In the genomic region with DNA sequence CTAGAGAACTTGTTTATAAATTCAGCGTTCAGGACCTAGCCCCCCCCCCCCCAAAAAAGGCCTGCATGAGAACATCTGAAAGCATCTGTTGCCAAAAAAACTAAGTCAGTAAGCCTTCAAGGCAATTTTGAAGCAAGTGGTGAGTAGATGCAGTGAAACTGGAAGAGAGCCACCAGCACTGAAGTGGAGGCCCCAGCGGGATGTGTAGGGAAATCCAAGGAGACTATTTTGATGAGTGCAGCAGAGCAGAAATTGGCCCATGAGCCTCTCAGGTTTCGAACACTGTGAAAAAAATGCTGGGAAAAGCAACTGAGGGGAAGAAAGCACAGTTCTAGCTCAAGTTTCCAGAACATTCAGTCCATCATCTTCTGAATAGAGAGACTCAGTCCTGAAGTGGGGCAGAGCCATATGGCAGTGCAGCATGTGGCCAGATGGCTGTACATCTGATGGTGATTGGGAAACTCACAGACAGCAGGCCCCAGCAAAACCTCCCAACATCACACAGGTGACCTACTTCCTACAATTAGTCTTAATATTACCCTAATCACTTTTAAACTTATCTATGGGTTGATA, we compare ENCODE assay signal across 29 mouse cellular contexts. TPM values are rescaled to one million over a fixed set of nuclear protein-coding genes. Genes with fewer than 3 reads are reported as not detected.
DNase-seq lines count a peak whose midpoint lies in the region; ATAC-seq and TF ChIP-seq lines count a peak whose summit lies in the region.
"Had no signal": no experiment of that assay in that cellular context is flagged by ENCODE, and none has a peak within 500 bp of the region (broad histone marks: within the 10 kb centered on the region; RNA-seq: fewer than 3 reads in every experiment).

No protein-coding gene starts in this region.

- ATAC-seq in megakaryocyte, adult 5-6 weeks (ENCODE audit: poor library complexity, severe bottlenecking), result no peak
- ATAC-seq: forebrain, embryonic 15.5 days; intestine, postnatal 0 days; lung, postnatal 0 days had no signal

- DNase-seq in brain, adult 2 months (ENCODE audit: low read depth, low spot score), result peak; percentile 49
- DNase-seq in brain, embryonic 14.5 days (ENCODE audit: low read depth), result peak; percentile 18
- peak; percentile 26 for DNase-seq in cerebellum, adult 8-10 months
- peak; percentile 56 to 59 for DNase-seq in cerebellum, postnatal 36 days
- DNase-seq in kidney, postnatal 25 days, result no peak
- DNase-seq in gastrocnemius, postnatal 14 days, result no peak
- DNase-seq: adrenal gland, adult 8-10 months; gastrocnemius, postnatal 10 days; heart, adult 11 months; heart, postnatal 10 days; kidney, postnatal 36 days; right cerebral cortex, postnatal 14 days; thymus, postnatal 36 days had no signal

- intact Hi-C loops in gastrocnemius, postnatal 14 days (cut with DNase I; ENCODE audit: low total_unique reads), result no loop called here

- no peak for TF ChIP-seq CTCF in brain, embryonic 14.5 days (IDR thresholded peaks at IDR 0.05; ENCODE audit: borderline replicate concordance, extremely low read depth, insufficient read depth, insufficient read length)

- TF ChIP-seq POLR2A in brain, embryonic 14.5 days (IDR thresholded peaks at IDR 0.05; ENCODE audit: borderline replicate concordance, extremely low read depth, insufficient read depth, insufficient read length, poor library complexity, severe bottlenecking), result no peak

RNA-seq across cellular contexts. Expression of a gene that starts 13.2 kb away (rescaled TPM):
- polyA plus RNA-seq in brain, embryonic 14.5 days (2012; rRNA removed), result not detected in 2 replicates
- total RNA-seq in megakaryocyte, adult 5-6 weeks (2015), result not detected in 2 replicates
- not detected in 2 replicates for total RNA-seq in megakaryocyte, adult 5-6 weeks (2017)
- 1 to 10 TPM in 1 of 2 experiments, under 1 TPM in 1; 0.43 to 1.3 TPM for total RNA-seq in gastrocnemius, postnatal 14 days (2021)
- total RNA-seq: left cerebral cortex, adult 2 months; left cerebral cortex, postnatal 36 days; liver, adult 2 months; MEL; neutrophil, adult 5-6 weeks had no signal
- polyA plus RNA-seq: C2C12; embryonic facial prominence, embryonic 13.5 days; forebrain, embryonic 15.5 days; heart, embryonic 12.5 days; hindbrain, embryonic 10.5 days; liver, adult 2 months; liver, embryonic 16.5 days; lung, postnatal 0 days; macrophage; midbrain, embryonic 10.5 days had no signal

Comparison
In these comparisons a context has a peak if more than half of its experiments do, and no peak if none do; other contexts are left out.
1. DNase-seq: peak in brain, adult 2 months (single experiment), brain, embryonic 14.5 days (single experiment), cerebellum, adult 8-10 months (single experiment) and cerebellum, postnatal 36 days (2 of 2); none in kidney, postnatal 25 days (0 of 2) and gastrocnemius, postnatal 14 days (single experiment).